Mouse (Mus musculus) lung, embryonic 14.5 days (tissue): ENCODE data around the gene Akt1s1. TPM values are rescaled to one million over a fixed set of nuclear protein-coding genes. Genes with fewer than 3 reads are reported as not detected.
"Not testable (repeated sequence)": the region's sequence is repeated elsewhere in the genome, so short reads cannot be mapped to it uniquely, and the experiment has no call there.

Experiments used
- ATAC-seq: fragments of 200-750 bp; cut with Nextera tagmentation; 2 replicates; pipeline ENCODE4 v1.8.0; 2017; ENCODE audit warnings: mild to moderate bottlenecking, moderate TSS enrichment, moderate library complexity; ENCODE audit not compliant: insufficient read depth
- DNase-seq: peaks from one replicate; pipeline ENCODE4 v3.0.0-alpha.2; 2015
- H3K27ac ChIP-seq: fragments of 300-500 bp; sonication (generic); 2 replicates; pipeline ENCODE4 v1.5.1; 2014; ENCODE audit warnings: low read depth, mild to moderate bottlenecking, moderate library complexity
- H3K27me3 ChIP-seq: fragments of 300-500 bp; sonication (generic); 2 replicates; pipeline ENCODE4 v1.6.1; 2014; ENCODE audit warnings: low read length, control low read depth; ENCODE audit not compliant: insufficient read depth
- H3K36me3 ChIP-seq: fragments of 300-500 bp; sonication (generic); 2 replicates; pipeline ENCODE4 v1.6.1; 2014; ENCODE audit warnings: control low read depth; ENCODE audit not compliant: insufficient read depth
- H3K4me1 ChIP-seq: fragments of 300-500 bp; sonication (generic); 2 replicates; pipeline ENCODE4 v1.6.1; 2014; ENCODE audit warnings: antibody characterized with exemption, control low read depth; ENCODE audit not compliant: insufficient read depth
- H3K4me2 ChIP-seq: fragments of 300-500 bp; sonication (generic); 2 replicates; pipeline ENCODE4 v1.6.1; 2014; ENCODE audit warnings: mild to moderate bottlenecking
- H3K4me3 ChIP-seq: fragments of 300-500 bp; sonication (generic); 2 replicates; pipeline ENCODE4 v1.5.1; 2014; ENCODE audit warnings: low read depth, low read length
- H3K9ac ChIP-seq: fragments of 300-500 bp; sonication (generic); 2 replicates; pipeline ENCODE4 v1.6.1; 2014
- H3K9me3 ChIP-seq: fragments of 300-500 bp; sonication (generic); 2 replicates; pipeline ENCODE4 v1.6.1; 2016; ENCODE audit warnings: low read depth, low read length, control low read depth
- CTCF ChIP-seq: IDR thresholded peaks from 2 replicates; pipeline ENCODE4 v1.5.1; 2016; ENCODE audit warnings: antibody characterized with exemption, low read depth
- WGBS: fragments of 180-500 bp; shearing (Covaris S2); extraction: QIAGEN DNeasy Blood & Tissue Kit; methylation state at CpG from one replicate; pipeline ENCODE4 v1.1.7; 2014; 5-methylcytosine and 5-hydroxymethylcytosine counted together
- polyA plus RNA-seq: library from polyadenylated mRNA; unstranded; fragments of >200 nt; fragmentation: Nextera tagmentation; extraction: Ambion mirVana; gene quantifications from 2 replicates; pipeline ENCODE4 v1.2.1, GENCODE M21; 2014

The Akt1s1 gene
- polyA plus RNA-seq, 1 experiment from 2014 or later: 76.9 TPM

DNA sequence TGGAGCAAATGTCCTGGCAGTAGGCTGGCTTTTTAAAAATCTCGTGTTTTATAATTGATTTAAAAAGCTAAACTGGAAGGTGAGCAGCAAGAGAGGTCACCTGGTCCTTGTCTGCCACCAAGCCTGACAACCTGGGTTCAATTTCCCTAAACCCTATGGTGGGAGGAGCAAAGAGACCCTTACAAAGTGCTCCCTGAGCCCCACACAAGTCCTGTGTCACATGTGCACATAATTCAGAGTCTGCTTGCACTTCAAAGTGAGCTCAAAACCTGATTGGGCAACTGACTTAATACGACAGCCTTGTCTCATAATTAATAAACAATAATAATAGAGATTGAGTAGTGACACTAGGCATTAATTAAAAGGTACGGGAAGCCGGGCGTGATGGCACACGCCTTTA lies 21.8 kb downstream of the Akt1s1 start:
- ATAC-seq: no peak
- H3K27ac ChIP-seq: peak overlapping the region; percentile 100
- no peaks in the 10 kb centered on the region for H3K27me3 ChIP-seq
- peaks cover 10% of the 10 kb centered on the region for H3K36me3 ChIP-seq
- H3K4me3 ChIP-seq: peak overlapping the region; percentile 99
- no peaks in the 10 kb centered on the region for H3K9me3 ChIP-seq
- no peak for TF ChIP-seq CTCF
- peak overlapping the region; percentile 99 for H3K9ac ChIP-seq
- H3K4me2 ChIP-seq: peak overlapping the region; percentile 68
- peaks cover 24% of the 10 kb centered on the region for H3K4me1 ChIP-seq
- WGBS: 74% methylated on average over 6 of the region's 6 CpGs
- DNase-seq: no peak

DNA sequence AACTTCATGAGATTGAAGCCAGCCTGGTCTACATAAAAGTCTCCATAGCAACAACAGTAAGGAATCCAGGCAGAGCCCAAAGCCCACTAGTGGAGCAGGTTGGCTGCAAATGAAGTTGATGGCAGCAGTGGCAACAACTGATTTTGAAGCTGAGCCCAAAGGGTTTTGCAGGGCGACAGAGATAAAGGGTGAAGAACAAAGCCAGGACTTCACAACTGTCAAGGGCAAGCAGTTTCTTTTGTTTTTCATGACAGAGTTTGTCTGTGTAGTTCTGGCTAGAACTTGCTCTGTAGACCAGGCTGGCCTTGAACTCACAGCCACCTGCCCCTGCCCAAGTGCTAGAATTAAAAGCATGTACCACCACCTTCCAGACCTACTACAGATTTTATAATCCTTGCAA lies 22.4 kb downstream of the Akt1s1 start:
- H3K4me3 ChIP-seq: no peak overlapping the region
- H3K9ac ChIP-seq: no peak overlapping the region
- no peak overlapping the region for H3K27ac ChIP-seq
- no peaks in the 10 kb centered on the region for H3K27me3 ChIP-seq
- 79% methylated on average over 1 of the region's 1 CpGs for WGBS
- H3K36me3 ChIP-seq: peaks cover 8% of the 10 kb centered on the region
- no peak overlapping the region for H3K4me2 ChIP-seq
- no peak for ATAC-seq
- DNase-seq: no peak
- H3K9me3 ChIP-seq: no peaks in the 10 kb centered on the region
- TF ChIP-seq CTCF: no peak
- peaks cover 22% of the 10 kb centered on the region for H3K4me1 ChIP-seq

DNA sequence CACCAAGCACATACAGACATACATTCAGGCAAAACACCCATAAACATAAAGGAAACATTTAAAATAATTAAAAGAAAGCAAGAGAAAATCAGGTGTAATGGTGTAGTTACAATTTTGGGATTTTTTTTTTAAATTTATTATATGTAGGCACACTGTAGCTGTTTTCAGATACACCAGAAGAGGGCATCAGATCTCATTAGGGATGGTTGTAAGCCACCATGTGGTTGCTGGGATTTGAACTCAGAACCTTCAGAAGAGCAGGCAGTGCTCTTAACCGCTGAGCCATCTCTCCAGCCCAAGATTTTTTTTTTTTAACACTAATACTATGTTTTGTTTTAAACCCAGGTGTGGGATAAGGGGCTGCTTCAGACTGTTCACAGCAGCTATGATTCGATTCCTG lies 23.0 kb downstream of the Akt1s1 start:
- TF ChIP-seq CTCF: peak; percentile 11; the same call in 1 of the 2 replicates
- DNase-seq, H3K27ac ChIP-seq, H3K4me2 ChIP-seq, H3K9me3 ChIP-seq, H3K27me3 ChIP-seq, H3K36me3 ChIP-seq, H3K4me3 ChIP-seq, H3K9ac ChIP-seq, ATAC-seq: not testable (repeated sequence)
- WGBS: 86% methylated on average over 2 of the region's 2 CpGs
- H3K4me1 ChIP-seq: peaks cover 16% of the 10 kb centered on the region

DNA sequence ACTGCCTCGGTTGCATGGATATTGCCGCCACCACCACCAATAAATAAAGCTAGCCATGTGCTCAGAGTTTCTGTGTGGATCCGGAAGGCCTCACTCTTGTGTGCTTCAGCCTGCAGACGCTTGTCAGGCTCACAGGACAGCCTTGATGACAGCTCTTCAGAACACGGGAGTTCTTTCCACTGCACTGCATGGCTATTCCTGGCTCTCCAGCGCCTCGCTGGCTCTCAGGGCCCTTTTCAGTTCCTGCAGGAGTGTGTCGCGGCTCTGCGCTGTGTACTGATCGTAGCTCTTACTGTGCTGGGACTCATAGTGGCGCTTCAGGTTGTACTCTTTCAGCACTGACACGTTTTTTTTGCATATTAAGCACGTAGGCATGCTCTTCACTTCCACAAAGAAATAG lies 29.0 kb downstream of the Akt1s1 start:
- Histone ChIP-seq H3K9me3 (no peaks in the 10 kb centered on the region), H3K9ac (no peak overlapping the region), H3K4me3 (no peak overlapping the region), H3K27ac (no peak overlapping the region), H3K27me3 (no peaks in the 10 kb centered on the region), H3K4me1 (no peaks in the 10 kb centered on the region), H3K4me2 (no peak overlapping the region), H3K36me3 (peaks cover 67% of the 10 kb centered on the region)
- DNase-seq (no peak), ATAC-seq (no peak)
- no peak for TF ChIP-seq CTCF
- 84% methylated on average over 14 of the region's 14 CpGs for WGBS

DNA sequence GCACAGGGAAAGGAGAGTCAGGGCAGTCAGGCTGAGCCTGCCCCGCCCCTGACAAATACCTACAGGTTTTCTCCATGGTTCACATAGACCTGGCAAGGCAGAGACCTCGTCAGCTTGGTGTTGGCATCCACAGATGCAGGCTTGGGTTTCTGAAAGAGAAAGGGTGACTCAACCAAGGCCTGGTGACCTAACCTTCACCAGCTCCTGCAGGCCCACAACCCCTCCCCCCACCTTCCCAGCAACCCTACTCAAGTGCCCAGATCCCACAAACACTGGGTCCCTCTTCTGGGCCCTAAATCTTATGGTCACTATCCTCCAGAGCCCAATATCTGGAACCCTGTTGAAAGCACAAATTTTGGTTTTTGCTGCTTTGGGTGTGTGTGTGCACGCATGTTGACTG lies 34.2 kb downstream of the Akt1s1 start:
- Histone ChIP-seq H3K4me2 (no peak overlapping the region), H3K27ac (no peak overlapping the region), H3K9me3 (no peaks in the 10 kb centered on the region), H3K36me3 (peaks cover 90% of the 10 kb centered on the region), H3K9ac (no peak overlapping the region), H3K4me1 (no peaks in the 10 kb centered on the region), H3K27me3 (no peaks in the 10 kb centered on the region), H3K4me3 (no peak overlapping the region)
- TF ChIP-seq CTCF: no peak
- 98% methylated on average over 3 of the region's 3 CpGs for WGBS
- DNase-seq: no peak
- no peak for ATAC-seq

DNA sequence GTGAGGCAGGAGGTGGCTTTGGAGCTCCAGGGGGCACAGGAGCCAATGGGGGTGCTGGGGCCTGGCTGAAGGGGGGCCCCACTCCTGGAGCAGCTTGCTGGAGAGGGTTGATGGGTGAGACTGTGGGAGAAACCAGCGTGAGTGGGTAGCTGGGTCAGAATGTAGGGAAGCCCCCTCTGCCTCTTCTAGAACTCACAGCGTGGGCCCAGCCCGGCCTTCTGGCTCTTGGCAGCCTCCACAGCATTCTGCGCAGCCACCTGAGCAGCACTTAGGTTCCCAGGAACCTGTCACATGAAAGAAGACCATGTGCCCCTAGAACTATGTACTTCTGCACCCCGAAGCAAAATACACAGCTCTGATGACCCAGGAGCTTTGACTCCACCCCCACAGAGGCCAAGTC lies 35.8 kb downstream of the Akt1s1 start:
- Histone ChIP-seq H3K4me3 (no peak overlapping the region), H3K4me2 (no peak overlapping the region), H3K27ac (no peak overlapping the region), H3K27me3 (no peaks in the 10 kb centered on the region), H3K9ac (no peak overlapping the region), H3K9me3 (no peaks in the 10 kb centered on the region), H3K4me1 (no peaks in the 10 kb centered on the region), H3K36me3 (peaks cover 90% of the 10 kb centered on the region)
- no peak for TF ChIP-seq CTCF
- ATAC-seq: no peak
- WGBS: 95% methylated on average over 5 of the region's 5 CpGs
- no peak for DNase-seq

DNA sequence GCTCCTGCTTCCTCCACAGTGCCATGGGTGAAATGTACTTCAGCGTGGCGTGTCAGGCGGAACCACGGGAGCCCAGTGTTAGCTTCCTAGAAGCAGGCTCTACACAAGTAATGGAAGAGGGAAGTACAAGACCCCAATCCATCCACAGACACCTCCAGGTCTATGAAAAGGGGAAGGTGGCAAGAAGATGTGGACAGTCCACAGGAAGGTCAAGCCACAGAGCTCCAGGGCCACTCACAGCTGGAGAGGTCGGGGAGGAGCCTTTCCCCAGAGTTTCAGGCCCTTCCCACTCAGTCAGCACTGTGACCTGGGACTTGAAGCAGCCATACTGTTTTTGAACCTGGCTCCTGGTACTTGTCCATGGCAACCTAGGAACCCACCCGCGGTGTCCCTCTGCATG lies 38.2 kb downstream of the Akt1s1 start:
- DNase-seq (no peak), ATAC-seq (no peak)
- Histone ChIP-seq H3K9me3 (no peaks in the 10 kb centered on the region), H3K27me3 (no peaks in the 10 kb centered on the region), H3K4me1 (peaks cover 4% of the 10 kb centered on the region; the same call in 1 of the 2 replicates), H3K36me3 (peaks cover 69% of the 10 kb centered on the region), H3K27ac (no peak overlapping the region), H3K4me3 (no peak overlapping the region), H3K9ac (no peak overlapping the region), H3K4me2 (no peak overlapping the region)
- no peak for TF ChIP-seq CTCF
- whole genome bisulfite sequencing: 80% methylated on average over 7 of the region's 7 CpGs
